Comparison of ENCODE assay signal across 16 mouse cellular contexts in genomic region chr11:94987341-94987740, GRCm38 (mm10). TPM values are rescaled to one million over a fixed set of nuclear protein-coding genes. Genes with fewer than 3 reads are reported as not detected.
DNase-seq lines count a peak whose midpoint lies in the region; ATAC-seq and TF ChIP-seq lines count a peak whose summit lies in the region.
"Had no signal": no experiment of that assay in that cellular context is flagged by ENCODE, and none has a peak within 500 bp of the region (broad histone marks: within the 10 kb centered on the region; RNA-seq: fewer than 3 reads in every experiment).

No protein-coding gene starts in this region.

- 50% methylated on average over 6 of the region's 6 CpGs for WGBS in liver, embryonic 12.5 days (ENCODE audit: insufficient replicate concordance)

- DNase-seq in adrenal gland, adult 18-20 months (ENCODE audit: low spot score in 2 of 2) = peak; percentile 26 to 28
- DNase-seq in adrenal gland, postnatal 14 days = no peak
- no peak for DNase-seq in layer of hippocampus, adult 2 months (ENCODE audit: low spot score in 2 of 2)
- no peak for DNase-seq in layer of hippocampus, adult 11-12 months (ENCODE audit: low spot score)
- DNase-seq in R1 (ENCODE audit: low read depth, low spot score) = peak; percentile 81
- DNase-seq in lung, postnatal 25 days (ENCODE audit: low spot score) = no peak
- no peak for DNase-seq in layer of hippocampus, adult 9-11 months
- DNase-seq: cerebellum, adult 9-10 months; layer of hippocampus, postnatal 36 days had no signal

- H3K36me3 ChIP-seq in liver, embryonic 12.5 days = no peaks in the 10 kb centered on the region
- H3K36me3 ChIP-seq: heart, embryonic 12.5 days; kidney, embryonic 15.5 days had no signal

- peak overlapping the region; percentile 100 for H3K27ac ChIP-seq in layer of hippocampus, adult 2 months
- 0 out of 2 replicates have a peak overlapping the region, but pooled peaks have one; percentile 12 for H3K27ac ChIP-seq in liver, embryonic 12.5 days
- H3K27ac ChIP-seq: kidney, embryonic 15.5 days had no signal

- H3K27me3 ChIP-seq in liver, embryonic 12.5 days (replicated peaks) = no peaks in the 10 kb centered on the region
- H3K27me3 ChIP-seq: heart, embryonic 12.5 days; kidney, embryonic 15.5 days had no signal

- TF ChIP-seq CTCF in layer of hippocampus, adult 2 months (conservative IDR thresholded peaks at IDR 0.05) = no peak

- 0 out of 2 replicates have a peak overlapping the region, but pooled peaks have one; percentile 12 for H3K9ac ChIP-seq in liver, embryonic 12.5 days
- H3K9ac ChIP-seq: kidney, embryonic 15.5 days had no signal

- peaks cover 66% of the 10 kb centered on the region for H3K4me1 ChIP-seq in liver, embryonic 12.5 days

- no peak overlapping the region for H3K4me2 ChIP-seq in liver, embryonic 12.5 days
- H3K4me2 ChIP-seq: heart, embryonic 12.5 days; kidney, embryonic 15.5 days had no signal

- no peak for ATAC-seq in liver, embryonic 12.5 days
- ATAC-seq: hindbrain, embryonic 16.5 days had no signal

- H3K4me3 ChIP-seq in layer of hippocampus, adult 2 months = no peak overlapping the region
- no peak overlapping the region for H3K4me3 ChIP-seq in liver, embryonic 12.5 days
- H3K4me3 ChIP-seq: heart, embryonic 12.5 days; kidney, embryonic 15.5 days; myocyte had no signal

- H3K9me3 ChIP-seq in liver, embryonic 12.5 days (replicated peaks) = no peaks in the 10 kb centered on the region
- H3K9me3 ChIP-seq: heart, embryonic 12.5 days; kidney, embryonic 15.5 days had no signal

RNA-seq across cellular contexts. Expression of gene Ppp1r9b, which starts 3.5 kb away (rescaled TPM):
- total RNA-seq in adrenal gland, adult 18-20 months (2021) = 100 to 1,000 TPM; 107 to 115 TPM
- total RNA-seq in adrenal gland, postnatal 14 days (2021) = 101 and 109 TPM in 2 replicates
- 100 to 1,000 TPM; 967 to 974 TPM for total RNA-seq in layer of hippocampus, adult 2 months (2021)
- polyA plus RNA-seq in liver, embryonic 12.5 days (2016; fragmentation: Nextera tagmentation; extraction: Ambion mirVana) = 13.4 and 14.1 TPM in 2 replicates

RNA-seq across cellular contexts. Expression of gene Sgca, which starts 11.2 kb away (rescaled TPM):
- under 1 TPM in 1 of 2 experiments, not detected in 1; 0.80 TPM for total RNA-seq in adrenal gland, adult 18-20 months (2021)
- total RNA-seq in adrenal gland, postnatal 14 days (2021) = 0.26 TPM in 1 of 2 replicates, not detected in the other
- under 1 TPM in 1 of 2 experiments, not detected in 1; 0.44 TPM for total RNA-seq in layer of hippocampus, adult 2 months (2021)
- polyA plus RNA-seq in liver, embryonic 12.5 days (2016; fragmentation: Nextera tagmentation; extraction: Ambion mirVana) = 0.17 TPM in 1 of 2 replicates, not detected in the other
- polyA plus RNA-seq: liver, adult 2 months had no signal

RNA-seq across cellular contexts. Expression of gene Hils1, which starts 19.9 kb away (rescaled TPM):
- not detected for total RNA-seq in adrenal gland, adult 18-20 months (2021)
- total RNA-seq in adrenal gland, postnatal 14 days (2021) = not detected in 2 replicates
- total RNA-seq in layer of hippocampus, adult 2 months (2021) = not detected
- not detected in 2 replicates for polyA plus RNA-seq in liver, embryonic 12.5 days (2016; fragmentation: Nextera tagmentation; extraction: Ambion mirVana)
- total RNA-seq: layer of hippocampus, postnatal 36 days; liver, adult 2 months had no signal
- polyA plus RNA-seq: heart, embryonic 12.5 days; hindbrain, embryonic 16.5 days; kidney, embryonic 15.5 days; liver, adult 2 months; thymus, postnatal 0 days had no signal

RNA-seq across cellular contexts. Expression of gene Samd14, which starts 22.3 kb away (rescaled TPM):
- total RNA-seq in adrenal gland, adult 18-20 months (2021) = 1 to 10 TPM; 3.7 TPM
- 5.4 and 7.3 TPM in 2 replicates for total RNA-seq in adrenal gland, postnatal 14 days (2021)
- 10 to 100 TPM; 38.9 to 40.8 TPM for total RNA-seq in layer of hippocampus, adult 2 months (2021)
- 53.8 and 56.7 TPM in 2 replicates for polyA plus RNA-seq in liver, embryonic 12.5 days (2016; fragmentation: Nextera tagmentation; extraction: Ambion mirVana)

RNA-seq across cellular contexts. Expression of gene Col1a1, which starts 51.3 kb away (rescaled TPM):
- total RNA-seq in adrenal gland, adult 18-20 months (2021) = 10 to 100 TPM; 20.4 to 40.2 TPM
- total RNA-seq in adrenal gland, postnatal 14 days (2021) = 358 and 494 TPM in 2 replicates
- total RNA-seq in layer of hippocampus, adult 2 months (2021) = 10 to 100 TPM in 1 of 2 experiments, 1 to 10 TPM in 1; 9.6 to 14.0 TPM
- polyA plus RNA-seq in liver, embryonic 12.5 days (2016; fragmentation: Nextera tagmentation; extraction: Ambion mirVana) = 135 and 153 TPM in 2 replicates

Comparison
In these comparisons a context has a peak if more than half of its experiments do, and no peak if none do; other contexts are left out.
1. DNase-seq: peak in adrenal gland, adult 18-20 months (2 of 2) and R1 (single experiment); none in adrenal gland, postnatal 14 days (single experiment), layer of hippocampus, adult 2 months (0 of 2), layer of hippocampus, adult 11-12 months (single experiment), lung, postnatal 25 days (single experiment) and layer of hippocampus, adult 9-11 months (single experiment).